Mouse (Mus musculus) neural tube, embryonic 12.5 days (tissue): ENCODE measurements at regions not wholly inside any gene's neighbourhood (a gene's known extent, or its start where the extent isn't known, plus 50 kb on each side); places are given as distances from the start of the nearest gene placed in this dataset.

ENCODE experiments used
- ATAC-seq: fragments of 200-750 bp; cut with Nextera tagmentation; 2 replicates; pipeline ENCODE4 v1.8.0; 2017; ENCODE audit warnings: low read depth, mild to moderate bottlenecking, moderate TSS enrichment, moderate library complexity; ENCODE audit not compliant: low FRiP score
- H3K27ac ChIP-seq: fragments of 300-500 bp; sonication (generic); 2 replicates; pipeline ENCODE4 v1.5.1; 2016
- H3K27me3 ChIP-seq: fragments of 300-500 bp; sonication (generic); replicated peaks from 2 replicates; pipeline ENCODE4 v1.6.1; 2016; ENCODE audit warnings: mild to moderate bottlenecking
- H3K36me3 ChIP-seq: fragments of 300-500 bp; sonication (generic); 2 replicates; pipeline ENCODE4 v1.6.1; 2016; ENCODE audit warnings: mild to moderate bottlenecking
- H3K4me1 ChIP-seq: fragments of 300-500 bp; sonication (generic); 2 replicates; pipeline ENCODE4 v1.6.1; 2016
- H3K4me2 ChIP-seq: fragments of 300-500 bp; sonication (generic); replicated peaks from 2 replicates; pipeline ENCODE4 v1.6.1; 2016; ENCODE audit warnings: mild to moderate bottlenecking
- H3K4me3 ChIP-seq: fragments of 300-500 bp; sonication (generic); 2 replicates; pipeline ENCODE4 v1.5.1; 2016
- H3K9ac ChIP-seq: fragments of 300-500 bp; sonication (generic); 2 replicates; pipeline ENCODE4 v1.6.1; 2016; ENCODE audit warnings: mild to moderate bottlenecking
- H3K9me3 ChIP-seq: fragments of 300-500 bp; sonication (generic); 2 replicates; pipeline ENCODE4 v1.6.1; 2016; ENCODE audit warnings: mild to moderate bottlenecking
- WGBS: fragments of 180-500 bp; shearing (Covaris S2); methylation state at CpG from one replicate; pipeline ENCODE4 v1.1.7; 2016; 5-methylcytosine and 5-hydroxymethylcytosine counted together

- H3K9me3 ChIP-seq: no peaks in the 10 kb centered on the region
- no peak for ATAC-seq
- H3K4me3 ChIP-seq: no peak overlapping the region
- no peak overlapping the region for H3K27ac ChIP-seq
- H3K4me2 ChIP-seq: no peak overlapping the region
- H3K36me3 ChIP-seq: no peaks in the 10 kb centered on the region
- H3K4me1 ChIP-seq: no peaks in the 10 kb centered on the region
- H3K27me3 ChIP-seq: no peaks in the 10 kb centered on the region
- WGBS: 90% methylated on average over 2 of the region's 2 CpGs
- H3K9ac ChIP-seq: no peak overlapping the region
Observed at GRCm38 (mm10) chr2:51497896-51498295, 129.4 kb upstream of the Tas2r134 start.

- 86% methylated on average over 2 of the region's 2 CpGs for WGBS
- H3K9ac ChIP-seq: no peak overlapping the region
- no peak overlapping the region for H3K4me3 ChIP-seq
- no peaks in the 10 kb centered on the region for H3K27me3 ChIP-seq
- no peaks in the 10 kb centered on the region for H3K9me3 ChIP-seq
- no peak overlapping the region for H3K27ac ChIP-seq
- ATAC-seq: no peak
- H3K36me3 ChIP-seq: no peaks in the 10 kb centered on the region
- no peaks in the 10 kb centered on the region for H3K4me1 ChIP-seq
- H3K4me2 ChIP-seq: no peak overlapping the region
Observed at GRCm38 (mm10) chr2:51473753-51474152, 153.6 kb upstream of the Tas2r134 start.

GRCm38 (mm10) chr2:51467027-51467694 lies 160.2 kb upstream of the Tas2r134 start:
- Histone ChIP-seq H3K27ac (no peak overlapping the region), H3K4me2 (no peak overlapping the region), H3K36me3 (no peaks in the 10 kb centered on the region), H3K9me3 (no peaks in the 10 kb centered on the region), H3K4me3 (no peak overlapping the region), H3K4me1 (no peaks in the 10 kb centered on the region), H3K27me3 (no peaks in the 10 kb centered on the region), H3K9ac (no peak overlapping the region)
- WGBS: 77% methylated on average over 7 of the region's 7 CpGs
- ATAC-seq: no peak

GRCm38 (mm10) chr2:51466003-51466402 lies 161.3 kb upstream of the Tas2r134 start:
- Histone ChIP-seq H3K9ac (no peak overlapping the region), H3K4me2 (no peak overlapping the region), H3K9me3 (no peaks in the 10 kb centered on the region), H3K4me3 (no peak overlapping the region), H3K27me3 (no peaks in the 10 kb centered on the region), H3K27ac (no peak overlapping the region), H3K4me1 (no peaks in the 10 kb centered on the region), H3K36me3 (no peaks in the 10 kb centered on the region)
- WGBS: 93% methylated on average over 7 of the region's 7 CpGs
- ATAC-seq: no peak

GRCm38 (mm10) chr2:51465576-51465975 lies 161.7 kb upstream of the Tas2r134 start:
- Histone ChIP-seq H3K36me3 (no peaks in the 10 kb centered on the region), H3K4me3 (no peak overlapping the region), H3K9ac (no peak overlapping the region), H3K4me2 (no peak overlapping the region), H3K9me3 (no peaks in the 10 kb centered on the region), H3K27me3 (no peaks in the 10 kb centered on the region), H3K27ac (no peak overlapping the region), H3K4me1 (no peaks in the 10 kb centered on the region)
- WGBS: 84% methylated on average over 7 of the region's 7 CpGs
- ATAC-seq: no peak

GRCm38 (mm10) chr2:51464356-51464755 lies 163.0 kb upstream of the Tas2r134 start:
- WGBS: 88% methylated on average over 2 of the region's 2 CpGs
- H3K36me3 ChIP-seq: no peaks in the 10 kb centered on the region
- no peak overlapping the region for H3K9ac ChIP-seq
- no peaks in the 10 kb centered on the region for H3K9me3 ChIP-seq
- no peak overlapping the region for H3K27ac ChIP-seq
- no peak overlapping the region for H3K4me3 ChIP-seq
- no peaks in the 10 kb centered on the region for H3K4me1 ChIP-seq
- ATAC-seq: no peak
- H3K4me2 ChIP-seq: no peak overlapping the region
- no peaks in the 10 kb centered on the region for H3K27me3 ChIP-seq

GRCm38 (mm10) chr2:51460896-51461295 lies 166.4 kb upstream of the Tas2r134 start:
- no peak for ATAC-seq
- H3K4me1 ChIP-seq: no peaks in the 10 kb centered on the region
- H3K27ac ChIP-seq: no peak overlapping the region
- H3K4me2 ChIP-seq: no peak overlapping the region
- no peaks in the 10 kb centered on the region for H3K36me3 ChIP-seq
- no peak overlapping the region for H3K4me3 ChIP-seq
- H3K9ac ChIP-seq: no peak overlapping the region
- H3K27me3 ChIP-seq: no peaks in the 10 kb centered on the region
- WGBS: 84% methylated on average over 2 of the region's 2 CpGs
- no peaks in the 10 kb centered on the region for H3K9me3 ChIP-seq

- Histone ChIP-seq H3K9ac (no peak overlapping the region), H3K4me3 (no peak overlapping the region), H3K36me3 (no peaks in the 10 kb centered on the region), H3K4me2 (no peak overlapping the region), H3K27ac (no peak overlapping the region), H3K27me3 (no peaks in the 10 kb centered on the region), H3K9me3 (no peaks in the 10 kb centered on the region), H3K4me1 (no peaks in the 10 kb centered on the region)
- no peak for ATAC-seq
- 86% methylated on average over 2 of the region's 2 CpGs for WGBS
Observed at GRCm38 (mm10) chr2:51459486-51459885, 167.8 kb upstream of the Tas2r134 start.

GRCm38 (mm10) chr2:51457717-51458116 lies 169.6 kb upstream of the Tas2r134 start:
- H3K36me3 ChIP-seq: no peaks in the 10 kb centered on the region
- WGBS: 90% methylated on average over 2 of the region's 2 CpGs
- no peak for ATAC-seq
- no peak overlapping the region for H3K9ac ChIP-seq
- no peaks in the 10 kb centered on the region for H3K4me1 ChIP-seq
- no peaks in the 10 kb centered on the region for H3K9me3 ChIP-seq
- H3K27me3 ChIP-seq: no peaks in the 10 kb centered on the region
- no peak overlapping the region for H3K4me3 ChIP-seq
- no peak overlapping the region for H3K27ac ChIP-seq
- H3K4me2 ChIP-seq: no peak overlapping the region

- no peaks in the 10 kb centered on the region for H3K36me3 ChIP-seq
- no peaks in the 10 kb centered on the region for H3K27me3 ChIP-seq
- no peak overlapping the region for H3K9ac ChIP-seq
- H3K9me3 ChIP-seq: 0 out of 2 replicates have a peak, but pooled peaks cover 4% of the 10 kb centered on the region
- H3K4me2 ChIP-seq: no peak overlapping the region
- H3K4me3 ChIP-seq: no peak overlapping the region
- H3K4me1 ChIP-seq: no peaks in the 10 kb centered on the region
- H3K27ac ChIP-seq: no peak overlapping the region
- 87% methylated on average over 7 of the region's 7 CpGs for WGBS
- ATAC-seq: no peak
Observed at GRCm38 (mm10) chr2:51452816-51453215, 174.5 kb upstream of the Tas2r134 start.

- no peak overlapping the region for H3K4me2 ChIP-seq
- H3K36me3 ChIP-seq: no peaks in the 10 kb centered on the region
- H3K27ac ChIP-seq: no peak overlapping the region
- H3K27me3 ChIP-seq: no peaks in the 10 kb centered on the region
- ATAC-seq: no peak
- H3K4me1 ChIP-seq: no peaks in the 10 kb centered on the region; the same call in 1 of the 2 replicates
- H3K4me3 ChIP-seq: no peak overlapping the region
- 95% methylated on average over 3 of the region's 3 CpGs for WGBS
- no peak overlapping the region for H3K9ac ChIP-seq
- H3K9me3 ChIP-seq: 0 out of 2 replicates have a peak, but pooled peaks cover 4% of the 10 kb centered on the region
Observed at GRCm38 (mm10) chr2:51448121-51448520, 179.2 kb upstream of the Tas2r134 start.

GRCm38 (mm10) chr2:51447616-51448015 lies 179.7 kb upstream of the Tas2r134 start:
- Histone ChIP-seq H3K27ac (no peak overlapping the region), H3K27me3 (no peaks in the 10 kb centered on the region), H3K4me2 (no peak overlapping the region), H3K9me3 (0 out of 2 replicates have a peak, but pooled peaks cover 4% of the 10 kb centered on the region), H3K4me3 (no peak overlapping the region), H3K4me1 (no peaks in the 10 kb centered on the region; the same call in 1 of the 2 replicates), H3K36me3 (no peaks in the 10 kb centered on the region), H3K9ac (no peak overlapping the region)
- no peak for ATAC-seq
- WGBS: 94% methylated on average over 5 of the region's 5 CpGs

- no peak overlapping the region for H3K27ac ChIP-seq
- no peak for ATAC-seq
- 78% methylated on average over 9 of the region's 9 CpGs for WGBS
- H3K4me3 ChIP-seq: no peak overlapping the region
- H3K4me2 ChIP-seq: no peak overlapping the region
- no peak overlapping the region for H3K9ac ChIP-seq
- H3K36me3 ChIP-seq: no peaks in the 10 kb centered on the region
- H3K27me3 ChIP-seq: no peaks in the 10 kb centered on the region
- H3K9me3 ChIP-seq: 0 out of 2 replicates have a peak, but pooled peaks cover 4% of the 10 kb centered on the region
- no peaks in the 10 kb centered on the region; the same call in 1 of the 2 replicates for H3K4me1 ChIP-seq
Observed at GRCm38 (mm10) chr2:51444386-51445080, 182.8 kb upstream of the Tas2r134 start.
